Mouse (Mus musculus) heart, adult 9 months (tissue): Measurements from ENCODE around the gene Naip5.
"Not testable (repeated sequence)": the region's sequence is repeated elsewhere in the genome, so short reads cannot be mapped to it uniquely, and the experiment has no call there.

Source experiments
- DNase-seq, 2 experiments: peaks; one replicate each; pipeline ENCODE4 v3.0.0; 2022; ENCODE audit warnings: low spot score in 2 of 2

Gene Naip5

DNA sequence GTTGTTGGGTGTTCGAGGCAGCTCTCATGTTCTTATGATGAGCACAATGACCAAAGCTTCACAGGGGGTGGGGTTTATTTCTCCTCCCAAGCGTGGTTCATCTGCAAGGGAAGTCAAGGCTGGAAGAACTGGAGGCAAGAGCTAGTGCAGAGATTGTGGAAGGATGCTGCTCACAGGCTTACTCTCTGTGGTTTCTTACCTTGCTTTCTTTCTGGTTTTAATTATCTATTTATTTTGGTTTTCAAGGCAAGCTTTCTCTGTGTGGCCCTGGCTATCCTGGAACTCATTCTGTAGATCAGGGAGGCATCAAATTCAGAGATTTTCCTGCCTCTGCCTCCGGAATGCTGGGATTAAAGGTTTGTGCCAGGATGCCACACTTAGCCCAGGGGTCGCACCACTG is at the start of gene Naip5:
Naip5 (minus strand) TSS at position 101 of the 400 bp plus-strand sequence.
- not testable (repeated sequence) for DNase-seq

DNA sequence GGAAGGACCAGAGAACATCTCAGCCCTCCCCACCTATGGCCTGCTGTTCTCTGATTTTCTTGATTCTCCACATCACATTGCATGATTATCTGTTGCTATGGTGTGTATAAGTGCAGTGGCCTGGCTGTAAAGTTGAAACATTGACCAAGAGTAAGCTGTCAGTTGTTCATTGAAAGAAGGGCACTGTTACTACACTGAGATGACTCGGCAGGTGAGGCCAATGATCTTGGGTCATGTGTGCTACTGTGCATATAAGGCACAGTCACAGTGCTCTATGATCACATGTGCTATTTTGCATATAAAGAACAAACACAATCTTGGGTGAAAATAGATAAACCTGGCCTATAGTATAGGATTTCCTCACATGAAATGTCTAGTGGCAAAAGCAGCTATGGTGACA is 38.5 kb upstream of the Naip5 start:
- no peak for DNase-seq

DNA sequence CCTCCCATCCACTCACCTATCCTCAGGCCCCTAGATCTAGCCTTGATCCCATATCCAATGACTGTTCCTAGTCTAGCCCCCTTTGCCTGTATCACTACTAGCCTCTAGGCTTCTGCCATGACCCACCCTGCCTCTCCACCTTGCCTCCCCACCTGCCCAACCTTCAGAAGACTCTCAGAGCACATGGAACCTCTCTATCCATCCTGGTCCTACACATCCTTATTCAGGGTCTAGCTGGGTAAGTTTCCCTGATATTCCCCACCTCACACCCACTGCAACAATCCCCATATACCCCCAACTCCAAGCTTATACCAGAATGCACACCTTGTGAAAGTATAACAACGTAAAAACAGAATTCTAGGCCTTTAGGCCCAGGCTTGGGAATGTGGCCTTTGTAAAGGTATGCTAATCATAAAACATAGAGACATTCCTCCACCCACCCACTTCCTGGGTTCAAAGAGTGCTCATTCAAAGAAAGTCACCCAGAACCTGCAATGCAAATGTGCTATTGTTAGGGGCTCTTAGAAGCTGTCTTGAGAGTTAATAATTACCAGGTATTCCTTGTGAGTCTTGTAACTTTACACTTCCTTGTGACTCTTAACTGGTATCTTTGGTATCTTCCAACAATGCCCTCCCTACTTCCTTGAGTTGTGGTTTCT is 25.5 kb upstream of the Naip5 start:
- not testable (repeated sequence) for DNase-seq

- not testable (repeated sequence) for DNase-seq
Observed at GRCm38 (mm10) chr13:100256996-100257395, 10.9 kb upstream of the Naip5 start.

GRCm38 (mm10) chr13:100255925-100256324 is 9.8 kb upstream of the Naip5 start:
- DNase-seq: not testable (repeated sequence)

DNA sequence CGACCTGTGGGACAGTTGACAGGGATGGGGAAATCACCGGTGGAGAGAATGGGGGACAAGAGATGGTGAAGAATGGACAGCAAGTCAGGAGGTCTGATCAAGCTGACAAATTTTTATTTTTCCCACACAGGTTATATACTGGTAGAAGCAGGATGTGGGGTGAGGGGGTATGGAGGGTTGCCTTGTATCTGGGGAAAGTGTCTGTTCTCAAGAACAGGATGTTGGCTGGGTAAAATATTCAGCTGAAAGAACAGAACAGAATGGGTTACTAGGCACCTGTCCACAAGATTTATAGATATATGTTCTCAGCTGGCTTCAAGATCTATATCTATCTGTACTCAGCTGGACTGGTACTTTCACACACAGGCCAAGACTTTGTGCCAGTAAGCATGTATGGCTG is 5.8 kb upstream of the Naip5 start:
- DNase-seq: not testable (repeated sequence)

DNA sequence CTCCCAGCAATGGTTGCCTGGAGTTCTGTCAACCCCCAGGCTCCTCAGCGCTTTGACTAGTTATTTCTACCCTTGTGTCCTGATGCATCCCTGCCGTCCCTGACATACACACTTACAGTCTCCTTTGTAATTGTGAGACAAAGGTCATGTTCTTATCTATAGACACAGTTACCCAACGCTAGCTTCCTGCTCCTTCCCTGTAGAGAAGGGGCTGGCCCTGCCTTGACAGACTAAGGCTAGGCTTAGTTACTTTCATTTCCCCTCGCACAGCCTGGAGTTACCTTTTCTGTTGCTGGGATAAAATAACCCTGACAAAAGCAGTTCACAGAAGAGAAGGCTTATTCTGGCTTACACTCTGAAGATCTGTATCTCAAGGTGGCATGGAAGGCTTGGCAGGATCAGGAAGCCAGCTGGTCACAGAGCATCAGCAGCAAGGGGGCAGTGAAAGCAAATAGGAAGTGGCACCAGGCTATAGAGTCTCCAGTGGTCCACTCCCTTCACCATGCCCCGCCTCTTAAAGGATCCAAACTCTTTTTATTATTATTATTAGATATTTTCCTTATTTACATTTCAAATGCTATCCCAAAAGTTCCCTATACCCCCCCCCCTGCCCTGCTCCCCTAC is 885 bp upstream of the Naip5 start:
- peak in 1 of 2 experiments; percentile 2 for DNase-seq

DNA sequence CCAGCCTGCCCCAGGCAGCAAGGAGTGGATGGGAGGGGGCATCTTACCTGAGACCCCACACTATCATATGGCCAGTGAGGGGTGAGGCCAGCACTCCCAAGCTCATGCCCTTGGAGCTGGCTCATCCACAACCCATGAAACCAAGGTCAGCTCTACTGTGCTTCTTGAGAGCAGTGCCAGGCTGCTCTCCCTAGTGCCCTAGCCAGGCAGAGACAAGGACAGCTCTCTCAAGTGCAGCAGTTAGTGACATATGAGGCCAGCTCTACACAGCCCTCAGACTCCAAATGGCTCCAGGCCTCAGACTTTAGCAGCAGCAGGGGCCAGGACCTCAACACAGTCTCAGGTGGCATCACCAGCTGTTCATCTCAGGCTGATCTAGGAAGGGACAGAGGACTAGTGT is 2.4 kb downstream of the Naip5 start:
- no peak for DNase-seq

GRCm38 (mm10) chr13:100213683-100214082 is 32.4 kb downstream of the Naip5 start:
- DNase-seq: not testable (repeated sequence)

- DNase-seq: peak in 1 of 2 experiments; percentile 2
Observed at GRCm38 (mm10) chr13:100210540-100210939, 35.6 kb downstream of the Naip5 start.

- no peak for DNase-seq
Observed at GRCm38 (mm10) chr13:100203319-100203718, 42.8 kb downstream of the Naip5 start.

DNA sequence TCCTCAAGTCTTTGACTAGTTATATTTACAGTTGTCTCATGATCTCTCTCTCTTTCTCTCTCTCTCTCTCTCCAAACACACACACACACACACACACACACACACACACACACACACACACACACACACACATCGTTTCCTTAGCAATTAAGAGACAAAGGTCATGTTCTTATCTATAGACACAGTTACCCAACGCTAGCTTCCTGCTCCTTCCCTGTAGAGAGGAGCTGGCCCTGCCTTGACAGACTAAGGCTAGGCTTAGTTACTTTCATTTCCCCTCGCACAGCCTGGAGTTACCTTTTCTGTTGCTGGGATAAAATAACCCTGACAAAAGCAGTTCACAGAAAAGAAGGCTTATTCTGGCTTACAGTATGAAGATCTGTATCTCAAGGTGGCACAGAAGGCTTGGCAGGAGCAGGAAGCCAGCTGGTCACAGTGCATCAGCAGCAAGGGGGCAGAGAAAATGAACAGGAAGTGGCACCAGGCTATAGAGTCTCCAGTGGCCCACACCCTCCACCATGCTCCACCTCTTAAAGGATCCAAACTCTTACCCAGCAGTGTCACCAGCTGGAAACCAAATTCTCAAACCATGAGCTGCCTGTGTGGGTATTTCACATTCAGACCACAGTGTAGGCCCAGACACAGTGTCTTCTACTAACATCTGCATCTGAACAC is 44.3 kb downstream of the Naip5 start, which contains the start of gene Naip2:
Naip2 (minus strand) TSS at position 434 of the 675 bp plus-strand sequence.
- DNase-seq: peak; percentile 6 to 25

DNA sequence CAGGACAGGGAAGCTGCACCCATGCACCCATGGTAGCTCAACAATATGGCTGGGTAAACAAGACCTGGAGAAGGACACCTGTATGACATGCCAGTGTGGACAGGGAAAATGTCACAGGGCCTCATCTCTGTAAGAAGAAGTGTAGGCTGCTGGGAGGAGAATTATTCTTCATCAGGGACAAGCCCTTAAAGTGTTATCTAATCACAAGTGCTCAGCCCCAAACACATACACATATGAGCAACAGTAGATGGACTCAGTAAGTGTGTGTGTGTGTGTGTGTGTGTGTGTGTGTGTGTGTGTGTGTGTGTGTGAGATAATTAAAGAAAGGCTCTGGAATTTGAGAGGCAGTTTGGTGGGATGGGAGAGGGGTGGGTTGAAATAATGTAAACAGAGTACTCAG is 45.3 kb downstream of the Naip5 start:
- DNase-seq: no peak

- DNase-seq: no peak
Observed at GRCm38 (mm10) chr13:100195421-100195820, 50.7 kb downstream of the Naip5 start.

GRCm38 (mm10) chr13:100183111-100183510 is 63.0 kb downstream of the Naip5 start:
- not testable (repeated sequence) for DNase-seq

- not testable (repeated sequence) for DNase-seq
Observed at GRCm38 (mm10) chr13:100174360-100174759, 71.8 kb downstream of the Naip5 start.

DNA sequence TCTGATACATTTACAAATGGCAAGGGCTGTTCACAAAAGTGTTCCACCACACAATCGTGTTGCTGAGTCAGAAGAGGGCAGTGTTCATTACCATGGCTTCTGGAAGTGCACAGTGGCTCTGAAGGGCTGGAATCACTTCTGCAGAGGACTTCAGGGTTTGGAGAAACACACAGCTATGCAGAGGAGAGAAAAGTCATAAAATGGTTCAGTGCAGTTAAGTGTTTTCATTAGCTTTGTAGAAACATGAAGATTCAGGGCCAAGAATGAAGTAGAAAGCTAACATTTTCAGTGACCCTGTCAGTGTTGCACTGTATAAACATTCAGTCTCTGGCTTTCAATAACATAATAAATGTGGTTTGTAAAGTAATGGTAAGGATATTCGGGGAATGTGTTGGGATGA is 79.7 kb downstream of the Naip5 start:
- DNase-seq: not testable (repeated sequence)

GRCm38 (mm10) chr13:100162467-100162866 is 83.7 kb downstream of the Naip5 start:
- not testable (repeated sequence) for DNase-seq
